Mouse (Mus musculus): ENCODE measurements around the gene Ikzf2. TPM values are rescaled to one million over a fixed set of nuclear protein-coding genes. Genes with fewer than 3 reads are reported as not detected.

The Ikzf2 gene
- polyA plus RNA-seq, 1 experiment, result 1.5 TPM

GRCm38 (mm10) chr1:69688118-69688517, 1.1 kb upstream of the Ikzf2 start:
- Histone ChIP-seq H3K4me1 (ENCODE audit: control insufficient read depth, insufficient read depth, low read length) (peaks cover 2% of the 10 kb centered on the region), H3K4me3 (replicated peaks; ENCODE audit: extremely low read depth, low read depth, low read length) (peak overlapping the region; percentile 79)
- TF ChIP-seq POLR2A (IDR thresholded peaks at IDR 0.05; ENCODE audit: borderline replicate concordance, extremely low read depth, low read depth, low read length) (no peak), CTCF (IDR thresholded peaks at IDR 0.05; ENCODE audit: insufficient read depth, low read length) (no peak)
- DNase-seq, result no peak
- WGBS, result 1% methylated on average over 4 of the region's 4 CpGs

DNA sequence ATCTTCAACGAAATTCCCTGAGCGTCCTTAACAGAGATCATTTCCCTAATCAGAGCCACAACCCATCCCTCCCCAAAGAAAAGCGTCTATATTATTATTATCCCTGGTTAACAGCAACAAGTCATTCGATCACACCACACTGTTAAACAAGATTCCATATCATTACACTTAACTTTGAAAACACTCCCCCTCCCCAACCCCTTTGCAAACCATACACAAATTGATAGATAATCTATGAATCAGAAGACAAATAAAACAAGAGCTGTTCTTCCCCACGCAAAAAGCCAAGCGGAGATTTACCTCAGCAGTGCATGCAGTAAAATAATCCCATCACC, 337 bp downstream of the Ikzf2 start:
- peak overlapping the region; percentile 73 for H3K4me3 ChIP-seq (replicated peaks; ENCODE audit: extremely low read depth, low read depth, low read length)
- peaks cover 2% of the 10 kb centered on the region for H3K4me1 ChIP-seq (ENCODE audit: control insufficient read depth, insufficient read depth, low read length)
- TF ChIP-seq CTCF (IDR thresholded peaks at IDR 0.05; ENCODE audit: insufficient read depth, low read length) (no peak), POLR2A (IDR thresholded peaks at IDR 0.05; ENCODE audit: borderline replicate concordance, extremely low read depth, low read depth, low read length) (no peak)
- WGBS, result 0% methylated on average over 6 of the region's 6 CpGs
- no peak for DNase-seq

- Histone ChIP-seq H3K4me1 (ENCODE audit: control insufficient read depth, insufficient read depth, low read length) (peaks cover 2% of the 10 kb centered on the region), H3K4me3 (replicated peaks; ENCODE audit: extremely low read depth, low read depth, low read length) (peak overlapping the region; percentile 73)
- TF ChIP-seq CTCF (IDR thresholded peaks at IDR 0.05; ENCODE audit: insufficient read depth, low read length) (no peak), POLR2A (IDR thresholded peaks at IDR 0.05; ENCODE audit: borderline replicate concordance, extremely low read depth, low read depth, low read length) (no peak)
- peak; percentile 12 for DNase-seq
- under 1% methylated on average over 15 of the region's 15 CpGs for WGBS
Observed at GRCm38 (mm10) chr1:69685890-69686490, 1.1 kb downstream of the Ikzf2 start.

DNA sequence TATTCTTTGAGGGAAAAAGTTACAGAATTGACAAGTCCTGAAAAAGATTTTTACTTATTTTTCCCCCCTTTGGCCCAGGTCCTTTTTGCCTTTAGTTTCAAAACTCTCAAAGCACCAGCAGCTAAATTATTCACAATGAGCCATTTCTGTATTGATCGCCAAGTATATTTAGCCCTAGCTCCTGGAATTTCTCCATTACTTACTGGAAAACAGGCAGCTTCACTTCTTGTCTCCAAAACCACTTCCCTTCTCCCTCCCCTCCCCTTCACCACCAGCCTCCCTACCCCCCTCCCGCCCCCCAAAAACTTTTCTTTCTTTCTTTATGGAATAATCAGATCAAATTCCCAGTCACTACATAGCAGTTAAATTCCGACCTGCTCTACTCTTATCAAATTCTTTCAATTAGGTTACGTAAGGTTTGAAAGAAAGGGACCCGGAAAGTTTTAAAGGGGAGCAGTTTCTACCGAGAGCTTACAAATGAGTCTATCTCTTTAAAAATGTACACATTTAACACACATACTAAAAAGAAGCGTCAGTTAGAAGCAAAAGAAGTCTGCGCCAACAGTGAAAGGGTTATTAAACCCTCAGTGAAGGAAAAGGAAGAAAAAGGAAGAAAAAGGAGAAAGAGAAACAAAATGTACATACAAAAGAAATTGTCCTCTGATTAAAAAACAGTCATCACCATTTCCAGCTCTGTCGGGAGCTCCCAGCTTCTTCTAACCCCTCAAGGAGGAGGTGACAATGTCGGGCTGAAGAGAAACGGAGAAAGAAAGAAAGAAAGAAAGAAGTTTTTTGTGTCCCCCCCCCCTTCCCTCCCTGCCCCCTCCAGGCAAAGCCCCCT, 1.8 kb downstream of the Ikzf2 start:
- Histone ChIP-seq H3K4me1 (ENCODE audit: control insufficient read depth, insufficient read depth, low read length) (peaks cover 2% of the 10 kb centered on the region), H3K4me3 (replicated peaks; ENCODE audit: extremely low read depth, low read depth, low read length) (peak overlapping the region; percentile 57)
- 4% methylated on average over 11 of the region's 11 CpGs for WGBS
- TF ChIP-seq POLR2A (IDR thresholded peaks at IDR 0.05; ENCODE audit: borderline replicate concordance, extremely low read depth, low read depth, low read length), result no peak
- no peak for TF ChIP-seq CTCF (IDR thresholded peaks at IDR 0.05; ENCODE audit: insufficient read depth, low read length)
- DNase-seq, result no peak

DNA sequence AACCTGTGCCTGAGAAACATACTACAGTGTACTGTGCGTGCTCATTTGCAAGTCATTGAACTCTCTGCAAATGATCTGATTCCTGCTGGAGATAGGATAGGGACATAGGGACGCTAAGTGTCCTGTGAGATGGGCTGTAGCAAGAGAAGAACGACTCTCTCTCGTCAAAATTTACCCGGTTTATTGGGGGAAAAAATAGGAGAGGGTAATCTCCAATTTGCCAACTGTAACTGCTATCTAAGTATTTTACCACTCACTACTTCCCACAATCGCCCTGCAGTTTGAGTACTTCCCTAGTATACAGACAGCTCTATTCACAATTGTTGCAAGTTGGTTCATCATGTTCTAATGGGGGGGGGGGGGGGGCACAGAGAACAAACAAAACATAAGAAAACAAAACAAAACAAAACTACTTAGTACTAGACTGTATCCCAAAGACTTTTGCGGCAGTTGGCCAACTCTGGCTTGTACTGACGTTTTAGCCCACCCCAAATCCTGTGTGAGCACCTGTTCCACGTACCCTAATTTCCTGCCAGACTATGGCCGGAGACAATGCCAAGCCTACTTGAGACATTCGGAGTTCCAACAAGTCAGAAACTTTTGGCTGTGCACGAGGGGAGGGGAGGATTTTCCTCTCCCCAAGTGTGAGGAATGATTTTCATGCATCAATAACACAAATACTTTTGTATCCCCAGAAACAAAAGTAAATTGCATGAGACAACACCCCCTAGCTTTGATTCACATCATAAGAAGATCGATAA, 2.6 kb downstream of the Ikzf2 start:
- peak; percentile 8 for DNase-seq
- TF ChIP-seq POLR2A (IDR thresholded peaks at IDR 0.05; ENCODE audit: borderline replicate concordance, extremely low read depth, low read depth, low read length) (no peak), CTCF (IDR thresholded peaks at IDR 0.05; ENCODE audit: insufficient read depth, low read length) (no peak)
- WGBS, result 25% methylated on average over 13 of the region's 13 CpGs
- Histone ChIP-seq H3K4me3 (replicated peaks; ENCODE audit: extremely low read depth, low read depth, low read length) (no peak overlapping the region), H3K4me1 (ENCODE audit: control insufficient read depth, insufficient read depth, low read length) (peaks cover 2% of the 10 kb centered on the region)

GRCm38 (mm10) chr1:69683851-69684250, 3.2 kb downstream of the Ikzf2 start:
- Histone ChIP-seq H3K4me1 (ENCODE audit: control insufficient read depth, insufficient read depth, low read length) (peaks cover 2% of the 10 kb centered on the region), H3K4me3 (replicated peaks; ENCODE audit: extremely low read depth, low read depth, low read length) (no peak overlapping the region)
- DNase-seq, result no peak
- WGBS, result 64% methylated on average over 3 of the region's 3 CpGs
- TF ChIP-seq POLR2A (IDR thresholded peaks at IDR 0.05; ENCODE audit: borderline replicate concordance, extremely low read depth, low read depth, low read length) (no peak), CTCF (IDR thresholded peaks at IDR 0.05; ENCODE audit: insufficient read depth, low read length) (no peak)

DNA sequence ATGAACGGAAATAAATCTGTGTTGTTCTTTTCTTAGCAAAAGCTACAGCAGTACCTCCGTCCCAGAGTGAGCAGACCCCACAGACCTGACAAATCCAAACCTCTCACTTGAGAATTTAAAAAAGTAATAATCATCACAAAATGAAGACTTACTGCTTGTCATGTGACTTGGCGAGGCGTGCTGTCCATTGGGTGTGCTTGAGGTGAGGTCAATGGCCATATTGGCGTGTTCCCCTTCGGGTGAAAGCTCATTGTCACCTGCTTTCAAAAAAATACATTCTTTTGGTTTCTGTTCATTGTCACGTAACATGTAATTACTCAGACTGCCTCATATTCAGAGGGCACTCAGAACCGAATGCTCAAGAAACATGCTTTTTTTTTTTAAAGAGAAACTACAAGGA, 4.0 kb downstream of the Ikzf2 start:
- peaks cover 2% of the 10 kb centered on the region for H3K4me1 ChIP-seq (ENCODE audit: control insufficient read depth, insufficient read depth, low read length)
- no peak for DNase-seq
- 70% methylated on average over 8 of the region's 8 CpGs for WGBS
- TF ChIP-seq CTCF (IDR thresholded peaks at IDR 0.05; ENCODE audit: insufficient read depth, low read length) (no peak), POLR2A (IDR thresholded peaks at IDR 0.05; ENCODE audit: borderline replicate concordance, extremely low read depth, low read depth, low read length) (no peak)
- no peak overlapping the region for H3K4me3 ChIP-seq (replicated peaks; ENCODE audit: extremely low read depth, low read depth, low read length)

DNA sequence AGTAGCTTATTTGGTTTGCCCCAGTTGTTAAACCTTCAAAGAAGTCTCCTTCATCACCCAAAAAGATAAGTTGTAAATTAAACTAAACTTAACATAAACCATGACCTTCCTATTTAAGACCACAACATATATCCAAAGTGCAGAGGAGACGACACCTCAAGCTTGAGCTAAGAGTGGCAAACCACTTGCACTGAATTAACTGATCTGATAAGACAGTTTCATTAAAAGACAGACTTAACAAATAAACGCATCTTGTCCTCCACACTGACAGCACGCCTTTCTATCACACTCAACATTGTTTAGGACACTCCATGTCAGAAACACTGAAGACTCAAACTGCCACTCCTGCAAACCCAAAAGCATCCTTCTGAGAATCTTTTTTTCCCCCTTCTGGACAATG, 4.8 kb downstream of the Ikzf2 start:
- Histone ChIP-seq H3K4me3 (replicated peaks; ENCODE audit: extremely low read depth, low read depth, low read length) (no peak overlapping the region), H3K4me1 (ENCODE audit: control insufficient read depth, insufficient read depth, low read length) (peaks cover 2% of the 10 kb centered on the region)
- 52% methylated on average over 3 of the region's 3 CpGs for WGBS
- no peak for DNase-seq
- TF ChIP-seq CTCF (IDR thresholded peaks at IDR 0.05; ENCODE audit: insufficient read depth, low read length) (no peak), POLR2A (IDR thresholded peaks at IDR 0.05; ENCODE audit: borderline replicate concordance, extremely low read depth, low read depth, low read length) (no peak)

- WGBS, result 54% methylated on average over 5 of the region's 5 CpGs
- Histone ChIP-seq H3K4me1 (ENCODE audit: control insufficient read depth, insufficient read depth, low read length) (no peaks in the 10 kb centered on the region; the same call in 1 of the 2 replicates), H3K4me3 (replicated peaks; ENCODE audit: extremely low read depth, low read depth, low read length) (no peak overlapping the region)
- no peak for TF ChIP-seq CTCF (IDR thresholded peaks at IDR 0.05; ENCODE audit: insufficient read depth, low read length)
- no peak for TF ChIP-seq POLR2A (IDR thresholded peaks at IDR 0.05; ENCODE audit: borderline replicate concordance, extremely low read depth, low read depth, low read length)
- DNase-seq, result no peak
Observed at GRCm38 (mm10) chr1:69681003-69681402, 6.0 kb downstream of the Ikzf2 start.

Data from lung, adult 2 months (tissue).